8 mouse cellular contexts compared by ENCODE assay signal in genomic region chr11:75652942-75653684, GRCm38 (mm10). TPM values are rescaled to one million over a fixed set of nuclear protein-coding genes. Genes with fewer than 3 reads are reported as not detected.
A peak's percentile ranks its signal among the peaks of the same experiment; 100 is the strongest.
DNase-seq lines count a peak whose midpoint lies in the region; ATAC-seq and TF ChIP-seq lines count a peak whose summit lies in the region.

No protein-coding gene starts in this region.

- H3K4me2 ChIP-seq in kidney, embryonic 15.5 days, result peak overlapping the region; percentile 90

- H3ac ChIP-seq in C2C12 (ENCODE audit: control insufficient read depth, insufficient read length, low read depth), result peak overlapping the region; percentile 49

- peaks cover 12% of the 10 kb centered on the region for H3K36me3 ChIP-seq in C2C12 (ENCODE audit: control insufficient read depth, insufficient read depth)
- peaks cover 5% of the 10 kb centered on the region for H3K36me3 ChIP-seq in kidney, embryonic 15.5 days

- peak overlapping the region; percentile 96 for H3K27ac ChIP-seq in kidney, embryonic 15.5 days

- H3K27me3 ChIP-seq in C2C12 (ENCODE audit: control insufficient read depth, insufficient read depth, insufficient read length), result no peaks in the 10 kb centered on the region
- no peaks in the 10 kb centered on the region for H3K27me3 ChIP-seq in kidney, embryonic 15.5 days

- no peak for ATAC-seq in kidney, embryonic 15.5 days (replicated peaks; ENCODE audit: low FRiP score)
- ATAC-seq in megakaryocyte progenitor cell, adult 5-6 weeks (replicated peaks; ENCODE audit: poor library complexity), result no peak

- peak; percentile 44 for DNase-seq in Muller cell, postnatal 12 days (ENCODE audit: inconsistent ontology term)
- DNase-seq in heart, adult 9 months (ENCODE audit: low spot score in 2 of 2), result peak; percentile 37 to 41
- peak; percentile 74 for DNase-seq in lung, postnatal 36 days
- DNase-seq in adrenal gland, postnatal 10 days, result no peak
- DNase-seq in right cerebral cortex, adult 18-20 months, result no peak

- H3K79me2 ChIP-seq in C2C12 (ENCODE audit: control insufficient read depth, insufficient read depth), result peaks cover 55% of the 10 kb centered on the region

- peaks cover 31% of the 10 kb centered on the region for H3K79me3 ChIP-seq in C2C12 (ENCODE audit: low read depth)

- H3K4me1 ChIP-seq in kidney, embryonic 15.5 days, result peaks cover 82% of the 10 kb centered on the region

- WGBS in kidney, embryonic 15.5 days, result 28% methylated on average over 14 of the region's 14 CpGs

- no peak for TF ChIP-seq CTCF in C2C12 (IDR thresholded peaks at IDR 0.05; ENCODE audit: control insufficient read depth, insufficient read depth, insufficient read length)

- peak overlapping the region; percentile 88 for H3K4me3 ChIP-seq in C2C12 (ENCODE audit: insufficient read depth, poor library complexity, severe bottlenecking)
- H3K4me3 ChIP-seq in kidney, embryonic 15.5 days (replicated peaks), result peak overlapping the region; percentile 72

- H3K9ac ChIP-seq in kidney, embryonic 15.5 days, result peak overlapping the region; percentile 31; the same call in 1 of the 2 replicates

- no peaks in the 10 kb centered on the region for H3K9me3 ChIP-seq in kidney, embryonic 15.5 days (replicated peaks)

TF ChIP-seq in C2C12, 6 proteins besides CTCF, POLR2A, EP300 and RAD21:
- no peak for TF ChIP-seq CEBPB (IDR thresholded peaks at IDR 0.05; ENCODE audit: low read depth)
- TF ChIP-seq MYOG (IDR thresholded peaks at IDR 0.05; ENCODE audit: control insufficient read depth, extremely low read depth, insufficient read length), result no peak
- TF ChIP-seq MAX (IDR thresholded peaks at IDR 0.05), result no peak
- TF ChIP-seq MYOD1 (IDR thresholded peaks at IDR 0.05; ENCODE audit: control insufficient read depth, insufficient read length, low read depth), result no peak
- TF ChIP-seq FOSL1 (IDR thresholded peaks at IDR 0.05; ENCODE audit: insufficient read depth, low read length, poor library complexity, severe bottlenecking), result no peak

RNA-seq across cellular contexts. Expression of gene Myo1c, which starts 2.8 kb away (rescaled TPM):
- 166 TPM for polyA plus RNA-seq in C2C12 (2012; fragmentation: generic; extraction: Trizol)
- polyA plus RNA-seq in kidney, embryonic 15.5 days (2015; fragmentation: Nextera tagmentation; extraction: Ambion mirVana), result 59.8 and 67.6 TPM in 2 replicates
- 11.4 and 12.2 TPM in 2 replicates for total RNA-seq in megakaryocyte progenitor cell, adult 5-6 weeks (2015)
- 9.0 and 15.4 TPM in 2 replicates for total RNA-seq in megakaryocyte progenitor cell, adult 5-6 weeks (2017)
- total RNA-seq in adrenal gland, postnatal 10 days (2021), result 100 to 1,000 TPM; 128 to 132 TPM

RNA-seq across cellular contexts. Expression of gene Inpp5k, which starts 22.3 kb away (rescaled TPM):
- polyA plus RNA-seq in C2C12 (2012; fragmentation: generic; extraction: Trizol), result 8.9 TPM
- polyA plus RNA-seq in kidney, embryonic 15.5 days (2015; fragmentation: Nextera tagmentation; extraction: Ambion mirVana), result 26.6 and 28.7 TPM in 2 replicates
- total RNA-seq in megakaryocyte progenitor cell, adult 5-6 weeks (2015), result 38.1 and 43.0 TPM in 2 replicates
- 21.9 and 23.7 TPM in 2 replicates for total RNA-seq in megakaryocyte progenitor cell, adult 5-6 weeks (2017)
- total RNA-seq in adrenal gland, postnatal 10 days (2021), result 10 to 100 TPM; 30.7 to 43.0 TPM

RNA-seq across cellular contexts. Expression of gene Crk, which starts 25.9 kb away (rescaled TPM):
- 39.3 TPM for polyA plus RNA-seq in C2C12 (2012; fragmentation: generic; extraction: Trizol)
- 119 and 131 TPM in 2 replicates for polyA plus RNA-seq in kidney, embryonic 15.5 days (2015; fragmentation: Nextera tagmentation; extraction: Ambion mirVana)
- 32.0 and 32.6 TPM in 2 replicates for total RNA-seq in megakaryocyte progenitor cell, adult 5-6 weeks (2015)
- total RNA-seq in megakaryocyte progenitor cell, adult 5-6 weeks (2017), result 28.4 and 40.0 TPM in 2 replicates
- total RNA-seq in adrenal gland, postnatal 10 days (2021), result 10 to 100 TPM; 93.2 to 96.5 TPM

Comparison
In these comparisons a context has a peak if more than half of its experiments do, and no peak if none do; other contexts are left out.
1. DNase-seq: peak in Muller cell, postnatal 12 days (single experiment), heart, adult 9 months (2 of 2) and lung, postnatal 36 days (single experiment); none in adrenal gland, postnatal 10 days (single experiment) and right cerebral cortex, adult 18-20 months (single experiment).
2. RNA of gene Myo1c, which starts 2.8 kb away (total RNA-seq): 128 to 132 TPM in adrenal gland, postnatal 10 days; 9.0 to 15.4 TPM in megakaryocyte progenitor cell, adult 5-6 weeks; every median in the first group is over 4 times any median in the second.